Mouse (Mus musculus): Measurements from ENCODE around the gene Trmt1. TPM values are rescaled to one million over a fixed set of nuclear protein-coding genes. Genes with fewer than 3 reads are reported as not detected.

Gene Trmt1
- polyA plus RNA-seq, 1 experiment from 2014 or later = 73.6 TPM

DNA sequence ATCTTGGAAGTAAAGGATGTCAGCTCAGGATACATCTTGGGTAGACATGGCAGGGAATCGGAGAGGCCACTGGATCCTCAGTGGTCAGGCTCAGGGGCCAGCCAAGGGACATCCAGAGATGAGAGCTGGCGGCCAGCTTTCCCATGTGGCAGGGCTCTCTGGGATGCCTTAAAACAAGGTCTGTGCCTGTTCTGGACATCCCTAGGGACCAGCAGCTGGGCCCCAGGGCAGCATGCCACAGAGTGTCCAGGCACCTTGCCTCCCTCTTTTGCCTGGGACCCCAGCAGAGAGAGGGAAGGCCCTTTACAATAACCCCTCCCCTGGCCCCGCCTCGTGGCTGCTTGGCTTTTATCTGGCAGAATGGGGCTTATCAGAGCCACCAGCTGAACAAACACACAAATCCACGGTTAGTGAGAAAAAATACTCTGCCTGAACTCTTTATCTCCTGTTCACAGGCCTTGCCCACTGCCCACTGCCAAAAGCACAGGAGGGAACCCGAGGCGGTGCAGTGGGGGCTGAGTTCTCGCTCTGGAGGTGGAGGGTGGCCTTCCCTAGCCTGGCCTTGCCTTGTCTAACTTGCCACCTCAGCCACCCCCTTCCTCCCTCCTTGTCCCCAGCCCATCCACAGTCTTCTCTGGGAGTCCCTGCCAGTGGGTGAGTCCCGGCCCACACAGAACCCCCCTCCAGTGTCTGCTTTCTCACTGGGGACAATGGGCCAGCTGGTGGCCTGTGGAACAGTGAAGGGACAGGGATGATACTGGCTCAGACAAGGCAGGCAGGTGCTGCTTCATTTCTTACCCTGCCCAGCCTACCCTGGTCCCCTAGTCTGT is 44.6 kb downstream of the Trmt1 start:
- ATAC-seq (ENCODE audit: insufficient number of reproducible peaks, insufficient read depth, low FRiP score, low TSS enrichment) = no peak
- Histone ChIP-seq H3K9me3 (no peaks in the 10 kb centered on the region), H3K9ac (no peak overlapping the region; the same call in 1 of the 2 replicates), H3K27me3 (peaks cover 11% of the 10 kb centered on the region), H3K4me2 (replicated peaks) (no peak overlapping the region; the same call in 1 of the 2 replicates), H3K36me3 (peaks cover 18% of the 10 kb centered on the region), H3K4me3 (no peak overlapping the region), H3K4me1 (peaks cover 62% of the 10 kb centered on the region), H3K27ac (peak overlapping the region; percentile 67)
- 40% methylated on average over 9 of the region's 9 CpGs for WGBS

DNA sequence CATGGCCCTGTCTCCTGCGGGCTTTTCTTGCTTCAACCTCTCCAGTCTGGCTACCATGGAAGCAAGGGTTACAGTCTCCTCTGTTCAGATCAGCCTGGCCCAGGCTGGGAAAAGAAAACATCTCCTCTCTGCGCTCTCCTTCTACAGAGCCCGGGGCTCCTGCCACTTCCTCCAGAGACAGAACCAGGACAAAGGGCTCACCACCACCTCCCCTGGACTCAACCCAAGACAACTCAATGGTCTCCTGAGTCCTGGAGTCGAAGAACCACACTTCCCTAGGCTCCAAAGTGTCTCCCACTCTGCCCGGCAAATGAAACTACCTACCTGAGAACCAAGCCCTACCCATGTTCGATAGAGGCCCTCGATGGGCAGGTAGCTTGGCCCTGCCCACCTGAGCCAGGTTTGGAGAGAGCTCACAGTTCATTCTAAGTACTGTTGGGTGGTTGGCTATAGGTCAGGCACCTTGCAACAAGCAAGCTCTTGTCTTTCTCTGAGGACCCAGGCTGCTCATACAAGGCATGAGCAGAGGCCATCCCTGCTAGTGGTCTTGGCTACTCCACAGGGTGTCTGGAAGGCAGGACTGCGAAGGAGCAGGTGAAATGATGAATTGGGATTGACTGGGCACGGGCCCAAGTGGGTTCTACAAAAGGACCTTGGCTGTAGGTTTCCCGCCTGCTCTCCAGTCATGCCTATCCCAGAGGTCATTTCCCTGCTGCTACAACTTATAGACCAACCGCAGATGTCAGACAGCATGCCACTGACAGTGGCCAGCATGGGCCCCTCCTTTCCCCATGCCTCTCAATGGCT is 45.5 kb downstream of the Trmt1 start:
- Histone ChIP-seq H3K27ac (peak overlapping the region; percentile 67), H3K9me3 (no peaks in the 10 kb centered on the region), H3K36me3 (peaks cover 10% of the 10 kb centered on the region), H3K4me2 (replicated peaks) (no peak overlapping the region; the same call in 1 of the 2 replicates), H3K4me3 (no peak overlapping the region), H3K9ac (peak overlapping the region; percentile 7; the same call in 1 of the 2 replicates), H3K27me3 (peaks cover 19% of the 10 kb centered on the region), H3K4me1 (peaks cover 59% of the 10 kb centered on the region)
- no peak for ATAC-seq (ENCODE audit: insufficient number of reproducible peaks, insufficient read depth, low FRiP score, low TSS enrichment)
- WGBS = 64% methylated on average over 11 of the region's 11 CpGs

DNA sequence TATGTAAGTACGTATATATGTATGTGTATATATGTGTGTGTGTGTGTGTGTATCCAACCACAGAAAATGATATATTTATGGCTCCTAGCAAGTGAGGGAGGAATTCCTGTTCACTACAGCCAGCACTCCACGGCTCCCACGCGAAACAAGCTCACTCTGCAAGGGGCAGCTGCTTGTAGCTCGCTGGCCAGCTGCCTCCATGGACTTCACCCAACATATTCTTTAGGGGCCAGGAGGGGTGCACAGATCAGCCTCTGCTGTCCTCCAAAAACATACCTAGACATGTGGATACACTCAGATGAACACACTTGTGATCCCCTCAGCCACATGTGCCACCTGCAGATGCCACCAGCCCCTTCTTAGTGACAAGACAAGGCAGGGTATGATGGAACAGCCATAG is 46.4 kb downstream of the Trmt1 start:
- Histone ChIP-seq H3K4me1 (peaks cover 62% of the 10 kb centered on the region), H3K9ac (no peak overlapping the region), H3K27me3 (peaks cover 23% of the 10 kb centered on the region), H3K36me3 (0 out of 2 replicates have a peak, but pooled peaks cover under 1% of the 10 kb centered on the region), H3K4me2 (replicated peaks) (no peak overlapping the region), H3K9me3 (no peaks in the 10 kb centered on the region), H3K27ac (peak overlapping the region; percentile 81), H3K4me3 (no peak overlapping the region)
- no peak for ATAC-seq (ENCODE audit: insufficient number of reproducible peaks, insufficient read depth, low FRiP score, low TSS enrichment)
- 67% methylated on average over 5 of the region's 5 CpGs for WGBS

DNA sequence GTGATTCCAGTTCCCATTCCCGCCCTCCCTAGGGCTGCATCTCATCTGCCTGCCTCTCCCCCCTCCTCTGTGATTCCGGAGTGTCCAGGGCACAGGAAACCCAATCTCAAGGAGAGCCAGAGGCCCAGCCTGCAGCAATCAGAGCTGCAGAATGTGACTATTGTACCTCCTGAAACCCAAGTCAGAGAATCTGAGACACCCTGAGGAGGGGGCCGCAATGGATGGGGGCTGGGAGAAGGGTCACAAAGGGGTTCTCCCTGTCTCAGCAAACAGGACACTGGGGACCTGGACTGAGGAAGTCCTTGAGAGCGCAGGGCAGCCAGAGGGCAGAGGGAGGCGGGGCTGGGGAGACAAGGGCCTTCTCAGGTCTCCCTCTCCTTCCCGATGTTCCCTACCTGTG is 46.9 kb downstream of the Trmt1 start:
- Histone ChIP-seq H3K9ac (no peak overlapping the region), H3K27me3 (peaks cover 23% of the 10 kb centered on the region), H3K27ac (peak overlapping the region; percentile 81), H3K4me1 (peaks cover 67% of the 10 kb centered on the region), H3K4me2 (replicated peaks) (no peak overlapping the region), H3K36me3 (no peaks in the 10 kb centered on the region), H3K9me3 (no peaks in the 10 kb centered on the region), H3K4me3 (no peak overlapping the region)
- peak; percentile 25; the same call in 1 of the 2 replicates for ATAC-seq (ENCODE audit: insufficient number of reproducible peaks, insufficient read depth, low FRiP score, low TSS enrichment)
- 13% methylated on average over 6 of the region's 6 CpGs for WGBS

DNA sequence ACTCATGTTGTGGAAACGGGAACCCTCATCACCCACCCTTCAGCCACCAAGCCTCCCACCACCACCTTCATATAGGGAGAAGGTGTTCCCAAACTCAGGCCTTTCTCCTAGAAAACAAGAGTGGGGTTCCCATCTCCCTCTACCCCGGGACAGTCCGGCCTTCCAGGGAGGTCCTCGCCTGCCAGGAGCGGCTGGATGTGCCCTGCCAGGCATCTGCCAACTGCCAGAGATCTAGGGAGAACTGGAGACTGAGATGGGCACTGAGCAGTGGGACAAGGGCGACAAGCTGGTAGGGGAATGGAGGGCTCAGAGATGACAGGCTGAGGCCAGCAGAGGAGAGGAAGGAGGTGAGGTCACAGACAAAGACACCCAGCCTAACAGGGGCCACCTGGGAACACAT is 47.9 kb downstream of the Trmt1 start:
- 86% methylated on average over 6 of the region's 6 CpGs for WGBS
- no peak for ATAC-seq (ENCODE audit: insufficient number of reproducible peaks, insufficient read depth, low FRiP score, low TSS enrichment)
- Histone ChIP-seq H3K9me3 (no peaks in the 10 kb centered on the region), H3K4me1 (peaks cover 68% of the 10 kb centered on the region), H3K4me3 (no peak overlapping the region), H3K4me2 (replicated peaks) (no peak overlapping the region), H3K36me3 (no peaks in the 10 kb centered on the region), H3K27ac (peak overlapping the region; percentile 81), H3K9ac (no peak overlapping the region), H3K27me3 (peaks cover 25% of the 10 kb centered on the region)

DNA sequence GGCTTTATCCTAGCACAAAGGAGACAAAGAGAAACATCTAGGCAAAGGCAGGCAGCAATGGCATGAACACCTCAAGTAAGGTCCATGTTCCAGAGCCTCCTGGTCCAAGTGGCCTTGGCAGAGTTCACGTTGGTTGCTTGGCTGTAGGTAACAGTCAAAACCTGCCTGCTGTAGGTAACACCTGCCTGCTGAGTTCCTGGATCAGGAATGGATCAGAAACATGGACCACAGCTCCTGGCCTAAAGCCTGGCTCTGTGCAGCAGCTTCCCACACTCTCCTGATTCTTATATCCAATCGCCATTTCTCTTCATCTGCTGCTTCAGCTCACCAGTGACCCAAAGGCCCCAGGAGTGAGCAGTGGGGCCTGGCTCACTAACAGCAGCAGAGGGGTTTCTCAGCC is 48.6 kb downstream of the Trmt1 start:
- no peak for ATAC-seq (ENCODE audit: insufficient number of reproducible peaks, insufficient read depth, low FRiP score, low TSS enrichment)

DNA sequence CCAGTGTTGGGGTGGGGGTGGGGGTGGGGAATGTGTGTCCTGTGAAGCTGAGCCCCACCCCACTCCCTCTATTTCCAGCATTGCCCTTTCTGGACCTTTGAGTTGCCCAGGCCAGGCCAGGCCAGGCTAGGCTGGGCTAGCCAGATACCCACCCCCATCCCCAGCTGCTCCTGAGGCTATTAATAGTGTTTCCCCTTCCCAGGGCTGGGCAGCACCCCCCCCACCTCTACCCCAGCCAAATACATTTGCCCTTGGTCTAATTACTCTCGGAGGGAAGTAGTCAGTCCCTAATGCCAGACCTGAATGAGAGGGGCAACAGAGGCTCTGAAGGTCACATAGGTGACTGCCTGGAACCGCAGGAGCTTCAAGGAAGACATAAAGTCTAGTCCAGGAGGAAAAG is 49.5 kb downstream of the Trmt1 start:
- H3K36me3 ChIP-seq = no peaks in the 10 kb centered on the region
- no peak for ATAC-seq (ENCODE audit: insufficient number of reproducible peaks, insufficient read depth, low FRiP score, low TSS enrichment)
- H3K9me3 ChIP-seq = no peaks in the 10 kb centered on the region
- H3K4me2 ChIP-seq (replicated peaks) = no peak overlapping the region
- no peak overlapping the region for H3K27ac ChIP-seq
- peaks cover 79% of the 10 kb centered on the region for H3K4me1 ChIP-seq
- H3K4me3 ChIP-seq = no peak overlapping the region
- WGBS = 26% methylated on average over 2 of the region's 2 CpGs
- no peak overlapping the region for H3K9ac ChIP-seq
- peaks cover 34% of the 10 kb centered on the region for H3K27me3 ChIP-seq

More for the DNA sequence above, 48.6 kb downstream of the Trmt1 start:
- H3K27ac ChIP-seq = no peak overlapping the region
- WGBS = 81% methylated on average over 2 of the region's 2 CpGs
- H3K36me3 ChIP-seq = no peaks in the 10 kb centered on the region
- no peak overlapping the region for H3K9ac ChIP-seq
- peaks cover 28% of the 10 kb centered on the region for H3K27me3 ChIP-seq
- H3K9me3 ChIP-seq = no peaks in the 10 kb centered on the region
- H3K4me3 ChIP-seq = no peak overlapping the region
- H3K4me2 ChIP-seq (replicated peaks) = no peak overlapping the region
- H3K4me1 ChIP-seq = peaks cover 75% of the 10 kb centered on the region

DNA sequence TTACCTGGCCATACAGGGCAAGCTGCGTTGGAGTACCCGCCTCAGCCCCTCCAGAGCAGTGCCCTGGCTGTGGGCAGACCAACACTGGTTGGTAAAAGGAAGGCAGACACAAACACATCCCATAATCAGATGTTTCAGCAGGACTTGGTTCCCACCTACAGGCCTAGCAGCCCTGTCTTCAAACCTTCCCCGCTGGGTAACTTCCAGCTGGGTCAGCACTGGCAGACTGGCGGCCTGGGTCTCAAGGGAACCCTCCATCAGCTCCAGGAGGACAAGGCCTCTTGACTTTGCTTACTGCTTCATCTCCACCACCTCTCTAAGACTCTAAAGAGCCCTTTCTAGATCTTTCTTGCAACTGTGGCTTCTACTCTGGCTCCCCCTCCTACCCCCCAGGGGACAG is 50.4 kb downstream of the Trmt1 start:
- Histone ChIP-seq H3K4me3 (no peak overlapping the region), H3K4me1 (peaks cover 82% of the 10 kb centered on the region), H3K27me3 (peaks cover 42% of the 10 kb centered on the region), H3K27ac (no peak overlapping the region), H3K9ac (no peak overlapping the region), H3K9me3 (no peaks in the 10 kb centered on the region), H3K36me3 (no peaks in the 10 kb centered on the region), H3K4me2 (replicated peaks) (no peak overlapping the region)
- no peak for ATAC-seq (ENCODE audit: insufficient number of reproducible peaks, insufficient read depth, low FRiP score, low TSS enrichment)
- WGBS = 74% methylated on average over 4 of the region's 4 CpGs

DNA sequence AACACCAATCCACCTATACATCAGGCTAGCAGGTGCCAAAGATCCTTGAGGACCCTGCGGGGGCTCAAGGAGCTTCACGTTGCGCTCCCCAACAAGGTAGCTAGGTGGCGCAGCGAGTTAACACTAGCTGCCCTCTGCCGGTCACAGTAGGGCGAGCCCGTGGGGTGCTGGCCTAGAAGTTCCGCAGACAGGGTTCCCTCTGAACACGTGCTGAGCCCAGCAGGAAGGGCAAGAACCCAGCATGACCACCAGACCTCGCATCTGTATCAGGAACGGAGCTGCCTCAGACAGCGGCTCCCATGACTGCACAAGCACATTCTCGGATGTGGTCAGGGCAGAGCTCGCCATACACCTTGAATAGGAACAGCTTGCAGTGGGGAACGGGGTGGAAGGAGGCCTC is 51.5 kb downstream of the Trmt1 start:
- H3K4me3 ChIP-seq = no peak overlapping the region
- H3K36me3 ChIP-seq = no peaks in the 10 kb centered on the region
- H3K9ac ChIP-seq = peak overlapping the region; percentile 11; the same call in 1 of the 2 replicates
- no peaks in the 10 kb centered on the region for H3K9me3 ChIP-seq
- H3K27me3 ChIP-seq = peaks cover 43% of the 10 kb centered on the region
- ATAC-seq (ENCODE audit: insufficient number of reproducible peaks, insufficient read depth, low FRiP score, low TSS enrichment) = no peak
- peak overlapping the region; percentile 31; the same call in 1 of the 2 replicates for H3K4me2 ChIP-seq (replicated peaks)
- H3K4me1 ChIP-seq = peaks cover 83% of the 10 kb centered on the region
- no peak overlapping the region for H3K27ac ChIP-seq
- WGBS = 2% methylated on average over 16 of the region's 16 CpGs

DNA sequence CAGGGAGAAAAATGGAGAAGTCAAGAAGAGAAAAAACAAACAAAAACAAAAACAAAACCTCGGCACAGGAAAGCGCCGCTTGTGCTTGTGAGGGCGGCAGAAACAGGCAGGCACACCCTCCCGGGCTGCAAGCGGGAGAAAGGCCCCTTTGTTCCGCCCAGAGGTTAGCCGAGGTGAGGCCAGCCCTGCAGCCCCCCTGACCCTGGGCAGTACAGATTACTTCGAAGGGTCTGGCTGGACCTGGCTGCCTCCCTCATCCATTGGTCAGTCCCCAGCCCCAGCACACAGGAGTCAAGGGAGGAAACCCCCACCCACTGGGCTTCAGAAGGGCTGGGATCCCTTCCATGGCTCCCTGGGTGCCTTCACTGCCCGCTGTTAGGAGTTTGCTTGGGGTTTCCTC is 52.2 kb downstream of the Trmt1 start:
- Histone ChIP-seq H3K4me1 (peaks cover 83% of the 10 kb centered on the region), H3K36me3 (no peaks in the 10 kb centered on the region), H3K9me3 (no peaks in the 10 kb centered on the region), H3K27me3 (peaks cover 43% of the 10 kb centered on the region), H3K4me3 (no peak overlapping the region), H3K9ac (peak overlapping the region; percentile 42), H3K4me2 (replicated peaks) (no peak overlapping the region), H3K27ac (peak overlapping the region; percentile 99)
- 14% methylated on average over 10 of the region's 10 CpGs for WGBS
- no peak for ATAC-seq (ENCODE audit: insufficient number of reproducible peaks, insufficient read depth, low FRiP score, low TSS enrichment)

DNA sequence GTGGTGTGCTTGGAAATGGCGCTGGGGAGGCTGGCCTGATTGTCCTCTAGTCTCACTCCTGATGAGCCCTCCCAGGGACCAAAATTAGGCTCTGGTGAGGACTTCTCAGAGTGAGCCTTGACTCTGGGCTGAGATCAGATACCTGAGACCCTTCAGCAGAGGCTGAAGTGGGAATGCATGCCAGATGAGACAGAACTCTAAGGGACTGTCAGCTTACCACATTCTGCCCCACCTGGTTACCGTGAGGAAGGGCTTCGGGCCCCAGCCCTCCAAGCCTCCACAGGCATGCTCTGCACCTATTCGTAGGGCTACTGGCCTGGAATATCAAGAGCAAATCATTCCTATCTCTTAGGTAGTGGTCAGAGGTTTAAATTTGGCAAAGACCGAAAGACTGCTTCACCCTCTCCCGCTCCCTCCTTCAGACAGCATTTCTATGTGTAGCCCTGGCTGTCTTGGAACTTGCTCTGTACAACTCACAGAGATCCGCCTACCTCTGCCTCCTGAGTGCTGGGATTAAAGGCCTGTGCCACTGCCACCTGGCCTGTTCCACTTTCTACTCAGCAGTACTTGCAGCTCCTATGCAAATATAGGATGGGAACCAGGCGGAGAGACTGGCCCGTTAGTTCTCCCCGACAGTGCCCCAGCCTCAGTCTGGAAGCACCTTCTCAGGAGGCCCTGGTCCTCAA is 52.8 kb downstream of the Trmt1 start:
- Histone ChIP-seq H3K9ac (peak overlapping the region; percentile 42), H3K9me3 (no peaks in the 10 kb centered on the region), H3K27ac (peak overlapping the region; percentile 99), H3K4me3 (no peak overlapping the region), H3K4me2 (replicated peaks) (no peak overlapping the region), H3K4me1 (peaks cover 83% of the 10 kb centered on the region), H3K27me3 (peaks cover 39% of the 10 kb centered on the region), H3K36me3 (no peaks in the 10 kb centered on the region)
- 29% methylated on average over 10 of the region's 10 CpGs for WGBS
- ATAC-seq (ENCODE audit: insufficient number of reproducible peaks, insufficient read depth, low FRiP score, low TSS enrichment) = no peak
